Mouse (Mus musculus) c-Kit-positive CD71-positive TER-119-negative erythroid progenitor cells, embryonic 14.5 days (primary cell): ENCODE data around the gene Ackr2.

Experiments
- DNase-seq: peaks from one replicate; pipeline ENCODE4 v3.0.0-alpha.2; 2013; ENCODE audit warnings: low read depth

Gene Ackr2

DNA sequence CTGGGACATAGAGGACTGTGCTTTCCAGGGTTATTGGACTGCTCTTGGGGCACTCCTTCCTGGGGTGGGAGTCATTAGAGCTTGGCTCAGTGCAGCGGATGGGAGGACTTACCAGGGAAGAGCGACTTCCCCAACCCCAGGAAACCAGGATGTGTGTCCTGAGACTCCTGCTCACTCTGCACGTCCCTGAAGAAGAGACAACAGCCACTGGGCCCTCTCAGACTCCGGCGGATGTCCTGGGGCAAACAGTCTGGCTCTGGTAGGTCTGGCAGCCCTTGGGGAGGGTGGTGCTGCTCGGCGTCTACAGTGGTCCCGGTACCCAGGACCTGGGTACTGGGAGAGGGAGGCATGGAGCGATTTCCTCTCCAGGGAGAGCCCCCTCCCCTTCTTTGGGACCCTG, at the start of gene Ackr2:
Gene Ackr2, plus strand, starts transcription at position 111 of the 400 bp plus-strand sequence.
- no peak for DNase-seq

DNA sequence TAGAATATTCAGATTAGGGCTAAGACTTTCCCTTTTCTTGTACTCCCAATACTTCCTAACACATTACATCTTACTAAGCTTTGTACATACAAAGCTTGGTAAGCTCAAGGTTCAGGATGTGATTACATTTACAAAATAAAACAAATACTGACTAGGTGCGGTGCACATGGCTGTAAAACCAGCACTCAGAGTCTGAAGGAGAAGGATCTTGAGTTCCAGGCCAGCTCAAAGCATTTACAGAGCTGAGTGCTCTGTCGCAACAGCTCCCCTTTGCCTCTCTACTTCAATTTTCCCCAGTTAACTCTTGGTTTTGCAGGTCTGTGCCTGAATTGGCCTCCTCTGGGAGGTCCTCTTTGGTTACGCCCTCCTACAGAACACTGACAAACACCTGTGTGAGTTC, 43.9 kb upstream of the Ackr2 start:
- no peak for DNase-seq

DNA sequence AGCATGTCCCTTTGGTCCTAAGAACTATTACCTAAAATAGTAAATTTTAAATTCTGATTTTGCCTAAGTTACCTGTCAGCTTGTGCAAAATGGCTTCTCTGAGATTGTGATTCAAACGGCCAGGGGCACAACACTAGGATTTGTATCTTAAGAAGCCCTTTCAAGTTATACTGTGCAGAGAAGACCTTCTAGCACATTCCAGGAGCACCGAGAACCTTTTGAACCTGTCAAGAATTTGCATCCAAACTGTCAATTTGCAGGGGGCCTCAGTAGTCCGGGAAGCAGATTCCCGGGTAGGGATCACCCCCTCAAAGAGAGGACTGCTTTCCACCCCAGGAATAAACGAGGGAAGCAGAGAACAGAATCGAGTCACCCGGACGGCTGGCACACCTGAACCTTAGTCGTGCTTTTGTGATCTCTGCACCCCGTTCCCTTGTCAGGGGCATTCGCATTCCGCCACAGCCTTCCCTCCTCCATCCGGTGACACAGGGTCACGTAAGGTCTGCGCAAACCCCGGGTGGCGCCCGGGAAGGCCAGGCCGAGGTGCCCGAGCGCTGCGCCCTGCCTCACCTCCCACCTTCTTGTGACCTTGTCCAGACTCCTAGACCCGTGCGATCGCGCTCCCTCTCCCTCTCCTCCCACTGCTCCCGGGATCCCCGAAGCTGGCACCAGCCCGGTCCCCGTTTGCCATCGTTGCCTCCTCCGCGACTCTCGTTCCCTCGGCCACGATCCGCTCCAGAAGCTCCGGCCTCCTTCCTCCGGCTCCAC, 41.3 kb upstream of the Ackr2 start:
- no peak for DNase-seq

DNA sequence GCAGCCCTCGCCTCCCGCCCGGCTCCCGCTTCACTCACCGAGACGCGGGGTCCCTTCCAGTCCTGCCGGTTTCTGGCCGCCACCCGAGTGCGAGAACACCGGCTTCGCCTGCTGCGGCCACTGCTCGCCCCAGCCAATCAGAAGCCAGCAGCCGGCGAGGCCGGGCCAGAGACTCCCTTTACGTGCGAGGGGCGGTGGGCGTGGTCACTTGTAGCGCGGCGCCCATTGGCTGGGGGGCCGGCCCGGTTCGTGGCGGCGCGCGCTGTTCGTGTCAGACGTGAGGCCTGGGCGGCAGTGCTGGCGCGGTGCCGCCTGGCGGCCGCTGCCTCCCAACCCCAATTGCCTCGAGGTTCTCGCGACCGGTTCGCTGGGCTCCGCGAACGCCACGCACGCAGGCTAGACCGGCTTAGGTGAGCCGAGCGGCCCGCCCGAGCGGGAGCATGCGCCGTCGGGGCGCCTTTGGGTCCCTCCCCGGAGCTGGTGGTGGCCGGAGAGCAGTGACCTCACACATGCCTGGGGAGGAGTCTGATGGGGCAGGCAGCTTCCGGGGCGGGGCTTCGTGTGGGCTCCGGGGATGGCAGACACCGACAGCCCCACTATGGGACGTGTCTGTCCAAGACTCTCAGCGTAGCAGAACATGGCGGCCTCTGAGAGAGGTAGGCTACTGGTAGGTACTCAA, 40.5 kb upstream of the Ackr2 start:
- peak; percentile 89 for DNase-seq

DNA sequence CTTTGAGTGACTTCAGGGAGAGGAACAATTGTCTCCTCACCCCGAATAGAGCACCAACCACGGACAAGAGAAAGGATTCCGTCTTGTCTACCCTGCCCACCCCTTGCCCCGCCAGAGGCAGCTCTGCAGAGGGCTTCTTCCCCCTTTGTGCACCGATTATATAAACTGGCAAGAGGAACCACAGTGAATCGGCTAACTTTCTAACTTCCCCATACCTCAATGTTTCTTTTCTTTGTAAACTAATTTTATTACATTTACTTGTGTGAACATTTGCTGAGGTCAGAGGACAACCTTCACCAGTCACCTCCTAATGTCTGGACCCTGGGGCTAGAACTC, 40.0 kb upstream of the Ackr2 start, which contains the start of gene Higd1a:
Gene Higd1a, minus strand, starts transcription at position 210 of the 336 bp plus-strand sequence.
- DNase-seq: no peak

DNA sequence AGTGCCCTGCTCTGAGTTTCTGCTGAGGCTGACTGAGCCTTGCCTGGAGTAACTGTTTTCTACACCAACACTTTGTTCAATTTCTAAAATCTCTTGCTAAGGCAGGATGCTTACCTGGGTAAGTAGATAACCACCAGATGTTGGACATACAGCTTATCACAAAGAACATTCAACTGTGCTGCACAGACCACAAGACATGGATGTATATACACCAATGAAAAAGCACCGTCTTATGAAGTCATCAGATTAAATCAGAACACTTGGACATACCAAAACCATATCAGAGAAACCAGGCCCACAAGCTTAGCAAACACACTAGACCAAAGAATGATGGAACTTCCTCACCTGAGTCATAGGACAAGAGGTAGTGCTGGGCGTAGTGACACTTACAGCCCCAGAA, 38.8 kb upstream of the Ackr2 start:
- DNase-seq: no peak

DNA sequence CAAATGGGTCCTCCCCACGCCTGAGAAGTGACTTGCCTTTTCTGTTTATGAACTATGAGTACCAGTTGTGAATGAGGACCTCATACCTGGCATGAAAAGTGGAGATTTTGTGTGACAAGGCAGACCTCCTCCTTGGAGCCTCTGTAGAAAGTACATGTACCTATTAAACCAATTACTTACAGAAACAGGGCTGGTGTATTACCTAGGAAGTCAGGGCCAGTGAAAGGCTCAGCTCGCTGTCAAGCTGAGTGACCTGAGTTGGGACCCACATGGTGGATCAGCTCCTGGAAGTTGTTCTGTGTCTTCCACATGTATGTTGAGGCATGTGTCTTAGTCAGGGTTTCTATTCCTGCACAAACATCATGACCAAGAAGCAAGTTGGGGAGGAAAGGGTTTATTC, 37.2 kb upstream of the Ackr2 start:
- no peak for DNase-seq

DNA sequence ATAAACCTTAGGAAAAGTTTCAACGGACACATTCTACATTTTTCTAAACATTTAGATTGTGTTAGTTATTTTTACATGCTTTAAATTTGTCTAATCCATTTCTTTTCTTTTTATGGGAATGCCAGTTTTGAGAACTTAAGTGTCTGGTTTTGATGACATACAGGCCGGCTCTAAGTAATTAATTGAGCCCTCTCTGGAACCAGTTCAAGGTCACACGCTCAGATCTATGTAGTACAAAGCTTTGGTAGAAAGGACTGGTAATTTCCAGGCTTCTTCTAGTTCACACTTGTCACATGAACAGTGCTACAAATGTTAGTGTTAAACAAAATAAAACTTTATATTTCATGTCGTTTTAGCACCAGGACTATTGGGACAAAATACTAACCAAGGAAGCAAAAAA, 33.3 kb upstream of the Ackr2 start:
- DNase-seq: no peak

DNA sequence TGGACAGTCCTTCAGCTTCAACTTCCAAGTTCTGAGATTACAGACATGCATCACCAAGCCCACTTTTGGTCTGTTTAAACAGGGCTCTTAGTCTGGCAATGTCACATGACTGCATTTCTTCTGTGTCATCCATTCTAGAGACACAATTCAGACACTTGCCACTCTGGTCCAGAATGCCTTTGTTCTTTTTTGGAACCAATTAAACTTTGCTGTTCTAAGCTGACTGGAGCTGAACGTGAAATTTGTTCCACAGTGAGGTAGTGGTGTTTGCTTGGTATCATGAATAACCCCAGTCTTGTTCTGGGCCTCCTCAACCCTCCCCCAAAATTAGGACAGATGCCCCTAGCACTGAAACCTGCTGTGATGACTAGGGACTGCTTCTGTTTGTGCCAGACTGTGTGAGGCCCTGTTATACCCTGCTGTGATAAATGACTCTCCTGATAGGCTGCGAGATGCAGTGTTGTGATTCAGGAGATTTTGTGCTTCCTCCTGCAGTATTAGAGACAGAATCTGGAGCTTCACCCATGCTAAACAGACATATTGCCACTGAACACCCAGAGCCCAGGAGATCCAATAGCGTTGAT, 32.6 kb upstream of the Ackr2 start:
- no peak for DNase-seq

DNA sequence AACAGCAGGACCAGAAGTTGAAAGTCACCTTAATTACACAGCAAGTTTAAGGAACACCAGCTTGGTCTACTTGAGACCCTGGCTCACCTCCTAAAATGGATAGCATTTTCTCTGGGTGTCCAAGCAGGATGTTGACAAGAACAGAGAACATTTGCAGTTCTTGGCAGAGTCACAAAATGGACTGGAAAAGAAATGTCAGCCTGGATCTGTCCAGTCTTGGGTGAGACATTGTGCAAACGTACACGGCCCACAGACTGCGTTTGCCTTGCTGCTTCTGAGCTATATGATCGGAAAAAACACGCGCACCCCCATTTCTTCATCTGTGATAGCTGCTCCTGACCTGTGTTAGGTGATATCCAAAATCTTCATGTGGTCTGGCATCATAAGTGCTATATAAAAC, 30.5 kb upstream of the Ackr2 start:
- DNase-seq: no peak

DNA sequence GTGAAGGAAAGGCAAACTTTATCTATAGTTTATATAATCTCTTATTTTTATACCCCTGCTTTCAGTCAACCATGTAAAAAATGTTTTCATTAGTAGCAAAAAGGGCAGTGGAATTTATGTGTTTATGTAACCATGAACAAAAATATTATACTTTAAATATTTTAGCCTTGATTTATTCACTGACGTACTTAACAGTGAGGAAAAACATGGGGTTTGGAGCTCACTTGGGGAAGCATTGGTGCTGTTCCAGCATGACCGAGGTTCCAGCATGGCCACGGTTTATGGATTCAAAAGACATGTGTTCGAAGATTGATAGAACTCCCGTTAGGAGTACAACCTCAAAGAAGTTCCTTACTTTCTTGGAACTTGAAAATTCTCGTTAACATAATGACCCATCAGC, 29.9 kb upstream of the Ackr2 start:
- no peak for DNase-seq

DNA sequence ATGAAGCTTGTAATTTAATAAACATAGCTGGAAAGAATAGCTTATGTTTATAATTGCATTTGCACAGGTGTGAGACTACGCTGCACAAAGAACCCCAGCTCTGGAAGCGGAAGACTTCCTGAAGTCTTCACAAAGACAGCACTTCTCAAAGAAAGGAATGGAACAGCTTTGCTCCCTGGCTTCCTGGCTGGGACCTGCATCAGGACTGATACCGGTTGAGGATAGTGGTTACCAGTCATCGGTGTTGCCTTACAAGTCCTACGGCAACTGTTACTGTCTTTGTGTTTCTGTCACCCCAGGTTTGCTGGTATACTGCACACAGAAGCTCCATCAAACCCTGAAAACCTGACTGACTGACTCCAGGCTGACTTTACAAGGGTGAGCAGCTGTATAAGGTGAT, 28.7 kb upstream of the Ackr2 start:
- DNase-seq: no peak

DNA sequence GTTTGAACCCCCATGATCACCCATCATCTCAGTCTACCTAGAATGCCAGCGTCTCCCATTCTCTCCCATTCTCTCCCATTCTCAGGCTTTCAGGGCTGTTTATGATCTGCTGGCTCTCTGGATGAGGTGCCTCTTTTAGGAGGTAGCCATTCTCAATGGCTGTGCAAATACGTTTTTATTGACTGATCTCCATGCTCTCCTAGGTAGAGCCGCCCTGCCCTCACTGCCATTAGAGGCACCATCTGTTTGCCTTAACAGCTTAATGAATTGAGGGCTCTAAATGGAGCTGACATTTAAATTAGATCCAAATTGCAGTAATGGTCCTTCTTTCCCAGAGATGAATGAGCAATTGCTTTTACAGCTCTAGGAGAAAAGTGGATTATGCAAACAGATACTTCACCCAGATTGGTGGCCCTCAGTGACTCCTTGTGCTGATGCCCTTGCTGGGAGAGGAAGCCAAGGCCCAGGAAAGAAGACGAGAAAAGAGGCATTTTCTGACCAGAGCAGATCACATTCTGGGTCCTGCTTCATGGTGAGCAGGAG, 28.1 kb upstream of the Ackr2 start:
- no peak for DNase-seq

DNA sequence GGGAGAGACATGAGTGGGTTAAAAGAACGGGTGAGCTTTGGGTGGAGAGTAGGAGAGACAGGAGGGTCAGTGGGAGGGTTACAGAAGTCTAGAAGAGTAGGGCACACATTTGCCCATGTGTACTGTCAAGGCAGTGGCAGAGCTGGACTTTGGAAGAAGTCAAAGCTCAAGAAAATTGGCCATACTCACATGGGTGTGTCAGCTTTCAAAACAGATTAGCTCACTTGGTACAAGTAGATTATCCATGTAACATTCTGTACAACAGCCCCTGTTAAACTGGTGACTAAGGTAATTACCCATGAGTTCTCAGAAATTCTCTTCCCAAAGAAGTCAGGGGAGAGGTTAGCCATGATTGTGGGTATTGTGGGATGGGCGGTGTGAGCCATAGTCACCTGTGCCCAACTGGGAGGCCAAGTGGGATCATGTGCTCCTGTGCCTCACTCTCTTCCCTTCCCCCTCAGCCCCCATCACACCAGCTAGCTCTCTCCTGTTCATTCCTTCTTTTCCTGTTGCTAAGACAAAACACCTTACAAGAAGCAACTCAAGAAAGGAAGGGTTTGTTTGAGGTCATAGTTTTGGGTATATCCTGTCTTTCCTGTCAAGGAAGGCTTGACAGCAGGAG, 26.0 kb upstream of the Ackr2 start:
- no peak for DNase-seq

DNA sequence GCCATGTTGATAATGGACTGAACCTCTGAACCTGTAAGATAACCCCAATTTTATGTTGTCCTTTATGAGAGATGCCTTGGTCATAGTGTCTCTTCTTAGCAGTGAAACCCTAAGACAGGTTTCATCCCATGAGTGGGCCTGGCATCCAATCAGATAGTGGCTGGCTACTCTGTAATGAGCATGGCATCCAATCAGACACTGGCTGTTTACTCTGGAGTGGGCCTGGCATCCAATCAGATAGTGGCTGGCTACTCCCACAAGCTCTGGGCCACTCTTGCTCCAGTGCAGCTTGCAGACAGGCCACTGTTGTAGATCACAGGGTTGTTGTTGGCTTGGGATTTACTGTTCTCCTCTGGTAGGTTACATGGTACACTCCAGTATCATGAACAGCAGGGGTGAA, 24.6 kb upstream of the Ackr2 start:
- no peak for DNase-seq

DNA sequence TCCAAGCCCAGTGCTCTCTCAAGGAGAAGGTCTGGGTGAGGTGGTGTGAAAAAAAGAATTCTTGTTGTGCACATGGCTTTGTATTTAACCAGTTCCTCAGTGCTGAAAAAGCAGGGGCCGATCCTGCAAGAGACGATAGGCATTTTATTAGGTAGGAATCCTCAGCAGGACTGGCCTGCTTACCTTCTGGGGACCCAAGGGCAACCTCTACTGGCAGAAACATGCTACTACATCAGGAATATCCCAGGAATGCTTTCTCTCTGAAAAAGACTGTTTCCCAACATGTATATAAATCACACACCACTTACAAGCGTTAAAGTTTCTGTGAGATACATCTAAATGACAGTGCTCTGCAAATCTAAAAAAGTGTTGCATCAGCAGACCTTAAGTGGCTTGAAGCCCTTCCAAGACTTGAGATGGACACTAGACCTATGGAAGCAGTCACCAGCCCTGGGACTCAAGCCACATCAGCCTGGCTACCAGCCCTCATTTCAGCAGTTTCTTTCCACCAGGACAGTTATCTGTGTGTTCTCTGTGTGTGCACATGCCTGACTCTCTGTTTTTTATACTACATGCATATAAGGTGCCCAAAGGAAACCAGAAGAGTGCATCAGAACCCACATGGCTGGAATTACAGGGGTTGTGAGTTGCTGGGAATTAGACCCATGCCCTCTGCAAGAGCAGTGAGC, 21.0 kb upstream of the Ackr2 start:
- DNase-seq: no peak

DNA sequence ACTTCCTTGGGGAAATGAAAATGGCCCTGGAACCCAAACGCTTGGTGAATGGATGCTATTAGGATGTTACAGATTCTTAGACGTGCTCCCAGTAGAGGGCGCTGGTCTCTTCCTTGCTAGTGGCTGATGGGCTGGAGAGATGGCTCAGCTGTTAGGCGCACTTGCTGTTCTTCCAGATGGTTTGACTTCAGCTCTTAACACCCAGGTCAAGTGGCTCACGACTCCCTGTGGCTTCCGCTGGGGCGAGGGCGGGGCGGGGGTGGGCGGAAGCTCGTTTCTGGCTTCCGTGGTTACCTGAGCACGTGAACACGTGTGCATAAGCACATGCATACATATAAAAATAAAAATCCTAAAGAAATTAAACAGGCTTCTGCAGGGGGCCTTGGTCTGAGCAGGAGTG, 17.3 kb upstream of the Ackr2 start:
- no peak for DNase-seq

DNA sequence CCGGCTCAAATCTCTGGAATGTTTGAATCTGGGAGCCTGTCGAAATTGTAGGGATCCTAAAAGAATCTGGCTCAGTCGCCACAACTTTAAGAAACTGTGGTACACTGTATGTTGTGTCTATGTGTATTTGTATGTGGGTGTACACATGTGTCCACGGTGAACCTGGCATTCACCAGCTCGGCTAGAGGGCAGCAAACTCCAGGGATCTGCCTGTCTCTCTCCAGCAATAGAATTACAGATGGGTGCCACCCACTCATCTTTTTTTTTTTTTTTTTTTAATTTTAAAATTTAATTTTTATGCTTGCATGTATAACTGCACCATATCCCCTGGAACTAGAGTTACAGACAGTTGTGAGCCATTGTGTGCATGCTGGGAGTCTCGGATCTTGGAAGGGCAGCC, 16.9 kb upstream of the Ackr2 start:
- DNase-seq: no peak

DNA sequence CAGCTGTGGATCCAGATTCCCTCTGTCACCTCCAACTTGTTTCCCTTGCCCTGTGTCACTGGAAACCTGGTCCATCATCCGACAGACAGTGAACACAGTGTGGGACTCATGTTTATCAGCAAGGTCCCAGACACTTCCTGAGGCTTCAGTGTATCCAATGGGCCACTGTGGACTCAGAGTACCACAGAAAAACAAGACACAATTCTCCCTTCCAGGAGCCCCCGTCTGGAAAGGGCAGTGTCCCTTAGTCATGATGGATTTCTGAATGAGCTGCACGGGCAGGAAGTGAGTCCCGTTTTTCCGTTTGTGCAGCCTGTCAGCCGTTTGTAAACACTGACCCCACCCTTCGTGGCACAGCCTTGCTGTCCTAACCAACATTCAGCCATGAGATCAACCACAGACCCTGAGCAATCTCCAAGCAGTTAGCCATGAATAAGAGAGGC, 16.1 kb upstream of the Ackr2 start:
- no peak for DNase-seq

DNA sequence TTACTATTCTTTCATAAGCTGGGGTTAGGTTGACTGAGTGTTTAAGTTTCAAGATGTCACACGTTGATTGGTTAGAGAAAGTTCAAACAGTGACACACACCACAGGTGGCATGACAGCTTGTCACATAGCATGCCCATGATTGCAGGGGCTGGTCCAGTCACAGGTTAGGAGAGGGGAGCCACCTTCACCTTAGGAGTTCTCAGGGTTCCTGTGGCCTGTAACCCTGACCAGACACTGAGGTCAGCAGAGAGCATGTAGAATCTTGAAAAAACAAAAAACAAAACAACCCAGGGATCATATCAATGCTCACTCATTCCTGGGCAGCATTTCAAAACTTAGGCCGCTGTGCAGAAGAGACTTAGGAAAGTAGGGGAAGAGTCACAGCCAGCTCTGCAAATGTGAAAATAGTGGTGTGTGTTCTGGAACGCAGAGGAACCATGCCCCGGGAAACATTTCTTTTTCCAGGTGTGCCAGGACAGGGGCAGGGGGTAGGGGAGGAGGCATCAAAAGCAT, 8.2 kb upstream of the Ackr2 start:
- DNase-seq: no peak

DNA sequence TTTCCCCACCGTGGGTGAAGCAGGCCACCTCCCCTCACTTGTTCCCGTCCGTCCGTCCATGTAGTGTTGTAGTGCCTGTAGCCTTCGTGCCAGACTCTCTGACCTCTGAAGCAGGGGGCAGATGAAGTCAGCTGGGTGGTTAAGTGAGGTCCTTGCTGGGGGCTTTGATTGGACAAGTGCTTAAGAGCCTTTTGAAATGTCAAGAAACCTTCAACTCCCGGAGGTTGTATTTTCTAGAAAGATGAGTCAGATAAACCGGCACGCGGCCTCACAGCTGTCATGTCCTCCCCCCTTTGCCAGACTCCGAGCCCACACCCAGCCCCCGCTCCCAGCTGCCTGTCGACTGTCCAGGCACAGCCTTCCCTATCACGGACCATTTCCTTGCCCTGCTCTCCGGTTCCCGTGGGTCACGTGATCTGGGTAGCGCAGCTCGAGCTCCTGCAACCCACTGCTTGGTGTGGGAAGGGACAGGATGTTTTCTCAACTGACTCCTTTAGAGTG, 7.7 kb upstream of the Ackr2 start:
- no peak for DNase-seq

DNA sequence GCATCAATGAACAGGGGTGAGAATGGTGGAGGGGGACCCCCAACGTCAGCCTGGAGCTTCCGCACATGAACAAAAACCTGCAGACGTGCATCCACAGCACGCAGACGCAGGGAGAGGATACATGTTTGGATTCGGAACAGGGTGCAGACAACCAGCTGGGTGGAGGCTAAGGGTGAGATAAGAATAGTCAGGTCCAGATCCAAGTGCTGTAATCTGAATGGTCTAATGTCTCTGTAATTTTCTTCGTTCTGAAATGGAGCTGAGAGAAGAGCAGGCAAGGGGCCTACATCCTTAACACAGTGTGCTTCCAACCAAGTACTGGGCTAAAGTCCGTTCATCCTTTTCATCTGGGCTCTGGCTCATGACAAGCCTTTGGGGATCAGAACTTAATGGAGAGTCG, 6.9 kb upstream of the Ackr2 start:
- no peak for DNase-seq
